Mouse (Mus musculus) ES-E14 (cell line): ENCODE measurements around the gene Gripap1. TPM values are rescaled to one million over a fixed set of nuclear protein-coding genes. Genes with fewer than 3 reads are reported as not detected.

Experiments used
- DNase-seq: peaks from one replicate; pipeline ENCODE4 v3.0.0-alpha.2; 2013; ENCODE audit warnings: low read depth, low spot score
- H3K27ac ChIP-seq: 2 replicates; pipeline ENCODE4 v1.5.1; 2012; ENCODE audit warnings: low read depth, mild to moderate bottlenecking, low read length, moderate library complexity, mixed read lengths; ENCODE audit not compliant: poor library complexity, insufficient read depth, severe bottlenecking
- H3K36me3 ChIP-seq: 2 replicates; pipeline ENCODE4 v1.6.1; 2012; ENCODE audit warnings: mild to moderate bottlenecking, low read length, moderate library complexity, mixed read lengths; ENCODE audit not compliant: control insufficient read depth, poor library complexity, insufficient read depth, severe bottlenecking
- H3K4me1 ChIP-seq, 2 experiments: fragments of 150-350 bp in 1 of 2; sonication (generic) in 1 of 2; 2 replicates each; pipeline ENCODE4 v1.6.1; 2012; ENCODE audit warnings: low read length in 2 of 2, mild to moderate bottlenecking in 1 of 2, mixed read lengths in 1 of 2; ENCODE audit not compliant: control insufficient read depth in 2 of 2, insufficient read depth in 2 of 2, poor library complexity in 1 of 2
- H3K4me3 ChIP-seq, 2 experiments: fragments of 150-350 bp in 1 of 2; sonication (generic) in 1 of 2; 2 replicates each; pipeline ENCODE4 v1.5.1; 2012; ENCODE audit warnings: low read length in 2 of 2, low read depth in 1 of 2, mild to moderate bottlenecking in 1 of 2, mixed read lengths in 1 of 2; ENCODE audit not compliant: insufficient read depth in 1 of 2, poor library complexity in 1 of 2, severe bottlenecking in 1 of 2
- H3K9ac ChIP-seq: 2 replicates; pipeline ENCODE4 v1.6.1; 2012; ENCODE audit warnings: low read depth, mild to moderate bottlenecking, low read length, mixed read lengths; ENCODE audit not compliant: poor library complexity, insufficient read depth, severe bottlenecking
- H3K9me3 ChIP-seq: fragments of 150-350 bp; sonication (generic); 2 replicates; pipeline ENCODE4 v1.6.1; 2012; ENCODE audit warnings: low read depth, mild to moderate bottlenecking, low read length; ENCODE audit not compliant: control insufficient read depth, insufficient read depth
- CHD2 ChIP-seq: IDR thresholded peaks from 2 replicates; pipeline ENCODE4 v1.6.1; 2014; ENCODE audit warnings: mild to moderate bottlenecking, low read depth, low read length, inconsistent platforms
- HCFC1 ChIP-seq: IDR thresholded peaks from 2 replicates; pipeline ENCODE4 v1.6.1; 2012; ENCODE audit warnings: low read length, inconsistent platforms, borderline replicate concordance; ENCODE audit not compliant: insufficient read depth
- MAFK ChIP-seq: IDR thresholded peaks from 2 replicates; pipeline ENCODE4 v1.6.1; 2014; ENCODE audit warnings: mild to moderate bottlenecking, low read depth, low read length, inconsistent platforms; ENCODE audit not compliant: insufficient read depth
- ZC3H11A ChIP-seq: IDR thresholded peaks from 2 replicates; pipeline ENCODE4 v1.6.1; 2012; ENCODE audit warnings: low read depth, mild to moderate bottlenecking, inconsistent platforms, low read length, borderline replicate concordance
- ZNF384 ChIP-seq: IDR thresholded peaks from 2 replicates; pipeline ENCODE4 v1.6.1; 2012; ENCODE audit warnings: low read depth, low read length, inconsistent platforms
- in situ Hi-C, 2 experiments: fragments of 600-800 bp; cut with MboI; formaldehyde crosslinking; loops; one replicate each; pipeline ENCODE4 v1.15.1; 2025; ENCODE audit warnings: low sequenced_read_pairs in 2 of 2, inconsistent platforms in 1 of 2; ENCODE audit not compliant: unreplicated experiment in 2 of 2
- total RNA-seq: library from RNA; depleted of rRNA; stranded (reverse); fragments of 300-350 nt; gene quantifications from 2 replicates; pipeline ENCODE4 v1.2.3, GENCODE M21; 2012

The Gripap1 gene
- total RNA-seq, 1 experiment, result 14.9 TPM

DNA sequence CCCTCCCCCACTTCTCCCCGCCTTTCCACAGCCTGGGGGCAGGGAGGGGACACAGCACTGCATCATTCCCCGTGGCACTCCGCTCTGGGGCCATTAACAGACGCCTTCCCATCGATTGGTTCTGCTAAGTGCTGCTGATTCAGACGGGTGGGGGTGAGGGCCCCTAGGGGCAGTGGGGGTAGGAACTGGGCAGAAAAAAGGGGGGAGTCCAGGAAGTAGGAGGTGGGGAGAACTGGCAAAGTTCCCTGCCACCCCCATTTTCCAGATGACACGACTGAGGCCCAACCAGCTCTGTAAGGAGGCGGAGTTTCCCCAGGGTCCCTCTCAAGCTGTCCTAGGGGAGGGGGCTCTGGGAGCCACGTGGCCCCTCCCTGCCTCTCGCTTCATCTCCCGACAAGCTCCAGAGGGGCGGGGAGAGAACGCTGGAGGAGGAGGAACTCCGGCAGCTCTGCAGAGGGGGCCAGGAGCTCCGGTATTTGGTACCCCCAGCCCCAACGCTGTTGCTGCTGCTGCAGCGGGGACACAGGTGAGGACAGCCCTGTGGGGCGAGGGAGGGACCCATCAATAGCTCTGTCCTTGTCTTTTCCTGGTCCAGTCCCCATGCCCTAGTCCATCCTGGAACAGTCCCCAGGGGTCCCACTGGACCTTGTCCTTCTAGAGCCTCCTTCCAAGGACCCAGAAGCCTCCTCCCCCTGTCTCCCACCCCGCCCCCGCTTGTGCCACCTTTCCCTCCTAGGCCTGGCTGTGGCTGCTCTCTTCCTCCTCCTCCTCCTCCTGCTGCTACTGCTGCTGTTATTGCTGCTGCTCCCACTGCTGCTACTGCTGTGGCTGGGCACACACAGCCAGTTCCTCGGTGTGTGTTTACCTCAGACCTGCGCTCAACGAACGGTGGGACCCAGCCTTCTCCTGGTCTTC lies 32.6 kb downstream of the Gripap1 start, which contains the start of gene Kcnd1:
Gene Kcnd1 (plus strand): TSS at position 425 of the 915 bp plus-strand sequence.
- H3K9ac ChIP-seq, result peak within 1 kb of the TSS; percentile 26
- in situ Hi-C loops, result no loop called here
- peaks cover 10% of the 10 kb centered on the region; the same call in 1 of the 2 replicates for H3K36me3 ChIP-seq
- DNase-seq, result peak; percentile 34
- peak within 1 kb of the TSS; percentile 40; the same call in 1 of the 2 replicates for H3K27ac ChIP-seq
- no peaks in the 10 kb centered on the region for H3K9me3 ChIP-seq
- H3K4me3 ChIP-seq, result peak within 1 kb of the TSS; percentile 63 to 70
- peaks cover 0 to 6% of the 10 kb centered on the region in 2 experiments; a peak in 1 of 4 replicates for H3K4me1 ChIP-seq
- TF ChIP-seq CHD2 (no peak), ZC3H11A (no peak), HCFC1 (no peak), MAFK (no peak), ZNF384 (no peak)

DNA sequence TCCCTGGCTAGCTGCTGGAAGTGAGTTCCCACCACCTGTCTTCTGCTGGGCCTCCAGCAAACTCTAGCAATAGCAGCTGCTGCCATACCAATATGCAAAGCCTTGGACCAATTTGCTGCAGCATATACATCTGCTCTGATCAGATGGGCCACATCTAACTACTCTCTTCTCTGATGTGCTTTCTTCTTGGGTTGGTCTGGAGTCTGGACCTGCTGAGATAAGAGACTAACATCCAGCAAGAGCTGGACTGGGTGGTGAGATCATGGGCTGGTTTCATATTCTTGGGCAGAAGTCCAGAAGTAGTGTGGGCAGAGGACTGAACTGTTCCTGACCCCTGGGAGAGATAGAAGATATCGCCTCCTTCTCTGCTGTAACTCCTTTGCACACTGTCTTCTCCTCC lies 47.6 kb downstream of the Gripap1 start:
- no peak for TF ChIP-seq ZC3H11A
- no peak for TF ChIP-seq HCFC1
- TF ChIP-seq ZNF384, result no peak
- TF ChIP-seq MAFK, result no peak
- no peak for TF ChIP-seq CHD2
- no peak overlapping the region for H3K9ac ChIP-seq
- DNase-seq, result no peak
- in situ Hi-C loops, result no loop called here
- peaks cover 5% of the 10 kb centered on the region for H3K36me3 ChIP-seq
- no peak overlapping the region for H3K27ac ChIP-seq
- no peaks in the 10 kb centered on the region; a peak in 1 of 4 replicates for H3K4me1 ChIP-seq
- H3K9me3 ChIP-seq, result no peaks in the 10 kb centered on the region
- no peak overlapping the region for H3K4me3 ChIP-seq

DNA sequence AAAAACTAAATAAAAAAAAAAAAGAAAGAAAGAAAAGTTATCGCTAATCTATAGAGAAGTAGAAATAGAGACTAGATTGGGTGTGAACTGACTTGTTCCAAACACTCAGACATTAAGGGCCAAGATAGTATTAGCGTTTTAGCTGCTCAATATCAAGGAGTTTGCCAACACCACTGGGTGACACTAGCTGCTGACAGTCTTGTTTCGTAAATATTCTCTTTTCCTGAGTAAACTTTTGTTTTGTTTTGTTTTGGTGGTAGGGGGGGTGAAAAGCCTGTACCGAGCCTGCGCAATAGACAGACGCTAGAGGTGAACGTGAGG lies 51.2 kb downstream of the Gripap1 start:
- in situ Hi-C loops, result no loop called here
- no peak for TF ChIP-seq HCFC1
- no peak for TF ChIP-seq CHD2
- TF ChIP-seq ZC3H11A, result no peak
- TF ChIP-seq ZNF384, result no peak
- Histone ChIP-seq H3K4me3 (peak overlapping the region; percentile 38 to 74; a peak in 3 of 4 replicates), H3K36me3 (peaks cover 7% of the 10 kb centered on the region; the same call in 1 of the 2 replicates), H3K27ac (no peak overlapping the region), H3K9me3 (no peaks in the 10 kb centered on the region), H3K9ac (no peak overlapping the region), H3K4me1 (no peaks in the 10 kb centered on the region; a peak in 1 of 4 replicates)
- no peak for DNase-seq

DNA sequence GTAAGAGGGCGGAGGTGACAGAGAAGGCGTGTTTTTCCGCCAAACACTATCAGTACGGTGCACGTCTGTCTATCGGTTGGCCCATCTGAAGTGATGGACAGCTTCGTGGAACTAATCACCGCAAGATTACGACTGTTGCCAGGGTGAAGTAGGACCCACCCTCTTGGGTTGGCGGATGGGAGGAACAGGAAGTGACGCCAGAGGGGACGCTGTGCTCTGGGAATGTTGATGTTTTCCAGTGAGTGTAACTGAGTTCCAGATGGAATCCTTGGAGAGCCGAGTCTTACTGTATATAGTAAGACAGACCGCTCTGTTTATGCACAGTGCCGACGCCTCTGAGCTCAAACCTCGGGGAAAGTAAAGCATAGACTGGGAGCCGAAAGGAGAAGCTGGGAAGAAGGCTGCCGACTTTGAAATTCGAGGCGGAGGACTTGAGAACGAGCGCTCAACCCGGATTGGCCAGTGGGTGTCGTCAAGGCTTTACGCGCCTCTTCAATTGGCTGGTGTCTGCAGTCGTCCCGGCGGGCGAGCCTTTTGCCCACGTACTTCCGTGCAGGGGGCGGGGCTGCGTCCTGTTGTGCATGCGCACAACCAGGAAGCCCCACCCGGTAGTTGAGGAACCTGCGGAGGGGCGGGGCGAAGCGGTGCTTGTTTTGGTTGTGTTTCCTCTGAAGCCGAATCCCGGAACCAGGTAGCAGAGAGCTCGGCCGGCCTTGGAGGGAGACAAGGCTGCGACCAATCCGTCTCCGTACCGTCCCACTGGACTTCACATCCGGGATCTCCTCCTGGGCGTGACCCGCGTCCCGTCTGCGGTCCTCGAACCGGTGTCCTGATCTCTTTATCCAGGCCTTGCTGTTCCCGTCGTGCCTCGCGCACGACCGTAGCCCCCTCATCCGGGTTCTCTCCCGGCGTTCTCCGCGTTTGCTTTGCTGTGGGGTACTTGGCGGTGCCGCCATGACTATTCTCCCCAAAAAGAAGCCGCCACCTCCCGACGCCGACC lies 51.9 kb downstream of the Gripap1 start, which contains the start of gene Otud5:
Gene Otud5 (plus strand): TSS at position 202 of the 1,000 bp plus-strand sequence.
- in situ Hi-C loops, result no loop called here
- H3K4me1 ChIP-seq, result no peaks in the 10 kb centered on the region; a peak in 1 of 4 replicates

More for the DNA sequence above, 51.9 kb downstream of the Gripap1 start, which contains the start of gene Otud5:
- Histone ChIP-seq H3K36me3 (peaks cover 7% of the 10 kb centered on the region; the same call in 1 of the 2 replicates), H3K27ac (peak within 1 kb of the TSS; percentile 92), H3K9me3 (no peaks in the 10 kb centered on the region), H3K9ac (peak within 1 kb of the TSS; percentile 97), H3K4me3 (peak within 1 kb of the TSS; percentile 91 to 100)
- no peak for TF ChIP-seq ZC3H11A
- TF ChIP-seq ZNF384, result no peak
- TF ChIP-seq CHD2, result 0 out of 2 replicates have a peak, but pooled peaks have one; percentile 40
- TF ChIP-seq MAFK, result no peak
- no peak for TF ChIP-seq HCFC1
- peak; percentile 91 for DNase-seq
